Mouse (Mus musculus) right cerebral cortex, postnatal 14 days (tissue): ENCODE measurements around the gene Cfap99.

Source experiments
- DNase-seq: peaks from one replicate; pipeline ENCODE4 v3.0.0; 2022

Gene Cfap99

DNA sequence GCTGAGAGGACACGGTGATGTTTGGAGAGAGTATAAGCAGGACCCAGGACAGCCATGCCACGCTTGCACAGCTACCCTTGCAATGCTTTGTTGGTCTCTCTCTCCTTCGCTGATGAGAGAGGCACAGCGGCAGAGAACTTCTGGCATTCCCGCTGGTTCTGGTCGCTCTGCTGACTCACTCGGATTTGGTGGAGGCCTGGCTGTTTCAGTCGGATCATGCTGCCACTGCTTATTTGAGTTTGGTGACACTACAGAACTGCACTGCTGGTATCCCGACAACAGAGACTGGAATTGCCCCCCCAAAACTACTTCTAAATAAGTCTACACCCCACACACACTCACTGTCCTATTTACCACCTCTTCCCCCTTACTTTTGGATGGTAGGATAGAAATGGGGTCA lies 9.2 kb upstream of the Cfap99 start:
- DNase-seq: no peak

DNA sequence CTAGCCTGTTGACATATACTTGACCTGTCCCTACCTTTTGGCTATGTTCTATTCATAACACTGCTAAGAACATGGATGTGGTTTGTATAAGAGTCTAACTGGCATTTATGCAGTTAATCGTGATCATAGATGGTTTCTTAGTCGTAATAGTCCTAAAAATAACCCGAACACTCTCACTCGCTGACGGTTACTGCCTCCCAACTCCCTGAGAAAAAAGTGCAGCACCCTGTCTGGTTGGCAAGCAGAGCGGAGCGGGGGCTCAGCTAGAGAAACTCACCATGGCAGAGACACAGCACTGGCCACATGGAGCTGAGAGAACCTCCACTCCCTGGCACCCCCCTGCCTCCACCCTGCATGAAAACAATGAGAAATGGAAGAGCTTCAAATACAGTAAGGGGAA lies 7.4 kb upstream of the Cfap99 start:
- no peak for DNase-seq

DNA sequence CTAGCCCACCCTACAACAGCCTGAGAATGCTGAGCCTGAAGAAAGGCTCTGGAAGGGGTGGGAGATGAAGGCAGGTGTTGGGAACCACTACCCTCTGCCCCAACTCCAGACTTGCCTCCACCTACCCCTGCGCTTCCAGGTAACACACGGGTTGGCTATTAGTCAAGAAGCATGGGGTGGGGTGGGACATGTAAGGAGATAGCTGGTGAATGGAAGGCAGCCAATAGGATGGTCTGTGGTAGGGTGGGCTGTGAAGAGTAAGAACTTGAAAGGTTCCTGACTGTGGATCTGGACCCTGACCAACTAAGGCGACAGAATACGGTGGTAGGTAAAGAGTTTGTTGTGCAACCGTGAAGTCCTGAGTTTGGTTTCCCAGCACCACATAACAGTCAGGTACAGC lies 5.0 kb upstream of the Cfap99 start:
- DNase-seq: no peak

DNA sequence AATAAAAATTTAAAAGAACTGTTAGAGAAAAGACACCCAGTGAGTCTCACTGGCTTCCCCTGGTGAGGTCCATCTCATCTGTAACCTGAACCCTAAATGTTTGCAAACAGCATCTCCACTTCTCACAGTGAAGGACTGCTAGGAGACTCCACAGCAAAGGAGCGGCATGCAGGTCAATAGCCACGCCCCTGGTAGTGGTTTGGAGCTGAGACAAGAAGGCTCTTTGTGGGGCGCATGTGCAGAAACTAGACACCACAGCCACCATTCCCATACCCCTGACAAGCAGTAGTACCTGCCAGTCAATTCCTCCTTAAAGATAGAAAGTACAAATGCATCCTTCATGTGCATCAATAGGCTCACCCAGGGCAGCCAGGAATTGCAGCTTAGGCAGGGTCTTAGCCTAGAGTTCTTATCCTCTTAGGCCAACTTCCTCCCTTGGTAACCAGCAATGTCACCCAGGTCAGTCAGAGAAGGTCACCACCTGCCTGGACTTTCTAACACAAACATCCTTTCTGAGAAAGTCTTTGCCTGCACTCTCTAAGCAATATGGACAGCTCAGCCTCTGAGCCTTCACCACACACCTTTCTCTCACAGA lies 4.1 kb upstream of the Cfap99 start:
- no peak for DNase-seq

DNA sequence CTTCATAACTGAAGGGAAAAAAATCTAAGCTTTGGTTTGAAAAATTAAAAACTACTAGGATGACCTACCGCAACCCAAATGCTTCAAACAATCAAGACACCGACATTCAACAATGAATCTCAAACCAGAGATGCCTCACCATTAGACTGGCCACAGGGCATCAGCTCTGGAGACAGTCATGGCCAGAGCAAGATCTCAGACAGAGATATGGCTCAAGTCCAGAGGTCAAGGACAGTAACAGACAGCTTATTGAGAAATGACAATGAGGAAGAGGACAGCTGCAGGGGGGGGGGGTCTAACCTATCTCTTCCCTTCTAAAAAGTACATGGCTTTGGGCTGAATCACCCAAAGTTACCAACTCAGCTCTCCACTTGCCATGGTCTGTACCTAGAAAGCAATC lies 3.1 kb upstream of the Cfap99 start:
- DNase-seq: no peak

DNA sequence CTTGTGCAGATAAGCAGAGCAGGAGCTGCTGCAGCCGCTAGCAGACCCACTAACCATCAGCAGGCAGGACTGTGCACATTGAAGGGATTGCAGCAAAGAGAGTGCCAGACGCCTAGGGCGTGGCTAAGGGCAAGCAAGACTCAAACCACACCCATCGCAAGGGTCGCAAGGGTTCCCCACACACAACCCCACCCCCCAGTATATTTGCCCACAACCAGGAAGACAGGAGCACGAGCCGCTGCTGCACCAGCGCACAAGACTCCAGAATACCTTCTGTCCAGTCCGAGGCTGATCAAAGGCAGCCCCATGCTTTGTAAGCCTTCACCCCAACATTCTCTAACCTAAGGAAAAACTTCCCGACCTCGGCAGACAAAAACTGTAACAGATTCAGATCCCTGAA lies 1.9 kb upstream of the Cfap99 start:
- no peak for DNase-seq

DNA sequence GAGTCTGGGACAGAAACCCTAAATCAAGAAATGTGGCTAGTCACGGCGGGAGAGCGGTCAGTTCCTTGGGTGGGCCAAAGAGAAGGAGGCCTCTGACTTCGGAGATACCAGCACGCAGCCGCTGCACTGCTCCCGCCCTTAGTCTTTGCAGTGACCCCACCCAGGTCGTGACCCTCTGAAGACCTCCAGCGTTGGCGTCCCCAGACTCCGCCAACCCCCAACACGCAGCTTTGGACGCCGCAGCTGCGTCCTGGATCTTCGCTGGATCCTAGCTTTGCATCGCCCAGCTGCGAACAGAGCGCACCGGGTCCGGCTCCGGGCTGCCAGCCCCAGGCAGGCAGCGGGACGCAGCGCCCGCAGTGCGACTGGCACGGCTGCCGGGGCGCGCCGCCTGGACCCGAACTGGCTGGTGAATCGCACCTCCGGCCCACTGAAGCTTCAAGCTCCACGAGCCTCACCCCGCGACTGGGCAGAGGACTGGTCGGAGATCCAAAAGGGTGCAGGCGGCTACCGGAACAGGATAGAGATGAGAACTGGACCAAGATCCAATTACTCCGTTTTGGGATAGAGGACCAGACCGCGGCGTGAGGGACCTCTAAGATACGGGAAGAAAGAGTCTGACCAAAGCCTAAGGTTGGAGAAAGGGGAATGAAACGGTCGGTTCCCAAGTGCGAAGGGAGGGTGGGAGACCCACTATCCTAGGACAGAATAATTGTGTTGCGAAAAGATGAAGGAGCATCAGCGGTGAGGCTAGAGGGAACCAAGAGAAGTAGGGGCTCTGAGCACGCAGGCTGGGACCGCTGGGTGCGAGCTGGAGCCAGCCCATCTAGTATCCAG lies 1.2 kb upstream of the Cfap99 start:
- peak; percentile 31 for DNase-seq

DNA sequence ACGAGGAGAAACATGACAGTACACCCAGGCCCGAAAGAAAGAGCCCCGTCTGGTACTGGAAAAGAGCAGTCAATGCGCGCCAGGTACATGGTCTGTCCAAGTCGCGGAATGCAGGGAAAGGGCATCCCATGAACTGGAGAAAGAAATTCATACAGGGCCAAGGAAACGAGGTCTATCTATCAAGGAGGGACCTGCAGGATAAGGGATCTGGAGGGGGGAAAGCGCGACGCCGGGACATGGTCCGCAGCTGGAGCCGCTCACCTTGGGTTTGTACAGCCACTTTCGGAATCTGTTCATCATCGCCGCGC lies 608 bp upstream of the Cfap99 start:
- DNase-seq: no peak

DNA sequence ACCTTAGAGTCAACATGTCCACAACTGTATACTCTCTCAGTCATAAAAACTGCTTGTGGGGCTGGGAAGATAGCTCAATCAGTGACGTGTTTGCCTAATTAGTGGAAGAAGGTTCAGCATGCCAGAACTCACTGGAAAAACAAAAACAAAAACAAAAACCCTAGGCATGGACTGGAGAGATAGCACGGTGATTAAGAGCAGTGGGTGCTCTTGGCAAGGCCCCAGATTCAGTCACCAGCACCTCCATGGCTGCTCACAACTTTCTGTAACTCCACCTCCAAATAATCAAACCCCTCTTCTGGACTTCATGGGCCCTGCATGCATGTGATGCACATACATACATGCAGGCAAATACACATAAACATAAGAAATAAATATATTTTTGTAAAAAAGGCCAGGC lies 886 bp downstream of the Cfap99 start:
- no peak for DNase-seq

DNA sequence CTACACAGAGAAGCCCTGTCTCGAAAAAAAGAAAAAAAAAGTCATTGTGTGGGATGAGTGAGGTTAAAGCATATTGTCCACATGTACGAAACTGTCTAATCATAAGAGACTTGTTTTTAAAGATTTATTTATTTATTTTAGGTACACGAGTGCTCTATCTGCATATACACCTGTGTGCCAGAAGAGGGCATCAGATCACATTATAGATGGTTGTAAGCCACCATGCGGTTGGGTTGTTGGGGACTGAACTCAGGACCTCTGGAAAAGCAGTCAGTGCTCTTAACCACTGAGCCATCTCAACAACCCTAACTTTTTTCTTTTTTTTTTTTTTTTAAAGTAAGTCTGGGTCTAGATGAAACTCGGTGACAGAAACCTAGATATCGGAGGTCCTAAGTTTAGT lies 5.0 kb downstream of the Cfap99 start:
- DNase-seq: no peak

DNA sequence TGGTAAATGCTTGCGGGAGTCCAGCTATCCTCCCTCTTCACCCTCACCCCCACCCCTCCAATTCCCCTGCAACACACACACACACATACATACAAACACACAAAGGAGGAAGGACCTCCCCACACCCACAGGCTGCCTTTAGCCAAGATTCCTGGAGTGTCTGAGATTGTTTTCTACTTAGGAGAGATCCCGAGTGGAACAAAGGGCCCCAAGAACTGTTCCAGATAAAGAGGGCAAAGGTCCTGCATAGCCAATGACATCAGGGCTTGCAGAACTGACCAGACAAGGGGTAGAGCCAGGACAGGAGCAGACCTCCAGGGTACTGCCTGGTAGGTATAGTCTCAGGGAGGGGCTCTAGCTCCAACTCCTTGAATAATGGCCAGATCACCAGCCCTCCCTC lies 6.3 kb downstream of the Cfap99 start:
- no peak for DNase-seq

DNA sequence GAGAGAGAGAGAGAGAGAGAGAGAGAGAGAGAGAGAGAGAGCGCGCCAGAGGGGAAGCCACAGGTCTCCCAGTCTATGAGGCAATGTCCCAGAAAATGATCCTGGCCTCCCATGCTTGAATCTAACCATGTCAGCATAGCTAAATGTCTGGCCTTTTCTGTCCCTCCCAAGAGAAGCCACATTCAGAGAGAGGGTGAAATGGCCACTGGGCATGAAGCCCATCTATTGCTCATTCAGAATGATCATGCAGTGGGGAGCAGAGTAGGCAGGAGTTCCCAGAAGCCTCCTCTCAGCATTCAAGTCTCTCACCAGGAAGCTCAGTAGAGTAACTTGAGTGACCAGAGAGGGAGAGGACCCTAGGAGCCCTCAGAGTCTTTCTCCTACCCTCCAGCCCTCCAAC lies 6.7 kb downstream of the Cfap99 start:
- DNase-seq: no peak

DNA sequence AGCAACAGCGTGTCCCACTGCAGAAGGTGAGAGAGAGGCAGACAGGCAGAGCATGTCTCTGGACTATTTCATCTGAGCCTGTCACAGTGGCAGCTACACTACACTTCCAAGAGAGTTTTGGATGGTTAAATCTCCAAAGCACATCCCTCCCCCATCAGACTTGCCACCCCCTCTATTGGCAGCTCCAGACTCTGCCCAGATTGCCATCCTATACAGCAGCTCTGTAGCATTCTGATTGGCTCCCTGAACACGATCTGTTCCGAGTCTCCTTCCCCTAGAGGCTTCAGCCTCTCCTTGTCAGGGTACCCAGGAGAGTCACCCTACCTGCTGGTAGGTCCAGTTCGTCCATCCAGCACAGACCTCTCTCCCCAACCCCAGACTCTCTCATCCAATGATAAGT lies 9.7 kb downstream of the Cfap99 start:
- no peak for DNase-seq

DNA sequence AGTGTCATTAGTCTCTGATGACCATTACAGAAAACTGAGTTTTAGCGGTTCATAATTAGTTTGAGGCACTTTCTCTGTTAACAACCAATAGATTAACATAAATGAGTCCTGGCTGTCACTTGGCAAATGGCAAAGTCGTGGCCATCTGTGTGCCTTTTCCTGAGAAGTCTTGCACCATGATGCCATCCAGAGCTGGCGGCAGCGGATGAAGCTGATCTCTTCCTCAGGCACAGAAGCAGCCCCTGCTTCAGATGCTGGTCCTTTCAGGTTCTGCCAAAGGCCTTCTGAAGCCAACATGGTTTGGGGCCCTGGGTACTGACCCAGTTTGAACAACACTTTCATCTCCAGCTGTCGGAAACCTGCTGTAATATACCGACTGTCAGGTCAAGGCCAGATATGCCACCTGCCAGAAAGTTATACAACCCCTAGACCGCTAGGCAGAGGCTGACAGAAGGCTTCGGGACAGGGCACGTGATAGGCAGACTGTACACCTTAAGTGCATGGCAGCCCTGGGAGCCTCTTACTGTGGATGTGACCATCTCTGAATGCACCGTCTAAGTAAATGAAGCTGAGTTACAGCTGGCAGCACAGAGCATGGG lies 10.6 kb downstream of the Cfap99 start:
- no peak for DNase-seq

DNA sequence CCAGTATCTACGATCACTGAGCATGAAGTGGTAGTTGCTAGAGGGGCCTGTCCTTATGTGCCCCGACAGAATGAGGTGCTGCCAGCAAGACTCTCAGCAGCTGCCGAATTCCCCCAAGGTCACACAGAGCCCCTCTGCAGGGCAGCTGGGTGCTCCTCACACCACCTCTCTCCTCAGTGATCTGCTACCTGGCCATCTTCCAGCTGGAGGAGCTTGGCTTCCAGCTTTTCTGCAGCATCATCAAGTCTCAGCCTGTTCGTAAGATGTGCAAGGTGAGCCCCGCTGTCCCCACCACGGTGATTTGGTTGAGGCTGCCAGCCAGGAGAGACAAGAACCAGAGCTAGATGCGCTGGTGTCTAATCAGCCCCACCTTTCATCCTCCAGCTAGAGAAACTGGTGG lies 14.0 kb downstream of the Cfap99 start:
- no peak for DNase-seq

DNA sequence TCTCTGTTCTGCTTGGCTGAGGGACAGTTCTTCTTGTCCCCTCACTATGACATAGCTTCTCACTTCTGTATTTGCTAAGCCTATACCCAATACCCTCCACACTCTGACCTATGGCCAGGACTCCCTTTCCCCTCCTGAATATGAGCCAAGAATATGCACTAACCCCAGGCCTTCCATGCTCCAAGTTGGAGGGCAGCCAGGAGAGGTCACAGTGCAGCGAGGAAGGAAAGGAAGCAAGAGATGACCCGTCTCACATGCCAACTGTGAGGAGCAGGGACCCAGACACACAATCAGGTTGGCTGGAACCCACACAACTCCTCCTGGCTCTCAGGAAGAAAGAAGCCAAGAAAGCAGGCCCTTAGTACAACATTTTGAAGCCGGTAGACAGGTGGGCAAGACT lies 20.6 kb downstream of the Cfap99 start:
- DNase-seq: no peak

DNA sequence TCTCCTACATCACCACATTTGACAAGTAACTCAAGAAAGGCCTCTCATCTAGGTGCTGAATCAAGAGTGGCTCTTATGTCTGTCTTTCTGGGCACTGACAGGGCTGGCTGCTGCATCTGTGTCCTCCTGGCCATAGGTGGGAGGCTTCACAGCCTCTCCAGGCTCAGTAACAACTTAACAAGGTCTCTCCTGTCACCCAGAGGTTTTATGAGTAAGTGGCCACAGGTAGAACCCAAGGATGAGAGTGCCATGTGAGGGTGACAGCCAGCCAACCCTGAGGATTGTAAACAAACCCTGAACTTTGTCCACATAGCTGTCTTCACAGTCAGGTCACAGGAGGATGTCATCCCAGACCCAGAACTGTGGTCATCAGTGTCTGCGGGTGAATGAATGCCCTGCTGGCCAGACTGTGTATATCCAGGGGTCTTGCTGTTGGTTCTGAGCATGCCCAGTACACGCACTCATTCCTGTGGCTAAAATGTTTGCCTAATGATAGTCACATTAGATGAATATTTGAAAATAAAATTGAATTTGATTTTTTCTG lies 31.2 kb downstream of the Cfap99 start:
- no peak for DNase-seq

DNA sequence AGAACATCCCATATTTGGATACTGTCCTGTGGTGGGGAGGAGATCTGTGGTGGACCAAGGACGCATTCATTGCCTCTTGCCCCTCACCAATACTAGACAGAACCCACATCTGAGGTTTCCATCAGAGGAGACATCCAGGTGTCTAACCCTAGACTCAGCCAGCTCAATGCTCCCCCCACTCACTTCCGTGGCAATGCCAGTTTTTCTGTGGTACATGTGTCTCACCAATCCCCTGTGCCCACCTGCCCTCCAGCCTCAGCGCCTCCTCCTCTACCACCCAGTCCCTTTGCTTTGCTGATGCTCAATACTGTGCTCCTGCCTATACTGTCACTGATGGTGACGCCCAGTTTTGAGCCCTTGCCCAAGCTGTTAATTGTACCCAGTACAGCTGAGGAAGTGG lies 32.8 kb downstream of the Cfap99 start:
- DNase-seq: no peak

DNA sequence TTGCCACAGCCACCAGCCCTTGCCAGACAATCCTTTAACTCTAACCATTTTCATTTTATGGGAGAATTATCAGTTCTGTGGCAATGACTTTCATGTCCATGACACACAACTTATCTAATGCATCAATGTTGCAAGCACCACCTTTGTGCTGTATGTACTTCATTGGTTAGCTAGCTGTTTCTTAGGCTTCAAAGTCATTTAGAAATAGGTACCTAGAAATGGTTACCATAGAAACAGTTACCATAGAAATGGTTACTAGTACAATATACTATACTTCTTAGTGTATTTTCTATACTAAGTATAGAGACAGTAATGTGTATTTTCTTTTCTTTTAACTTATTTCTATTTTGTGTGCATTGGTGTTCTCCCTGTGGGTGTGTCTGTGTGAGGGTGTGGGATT lies 36.9 kb downstream of the Cfap99 start:
- no peak for DNase-seq

DNA sequence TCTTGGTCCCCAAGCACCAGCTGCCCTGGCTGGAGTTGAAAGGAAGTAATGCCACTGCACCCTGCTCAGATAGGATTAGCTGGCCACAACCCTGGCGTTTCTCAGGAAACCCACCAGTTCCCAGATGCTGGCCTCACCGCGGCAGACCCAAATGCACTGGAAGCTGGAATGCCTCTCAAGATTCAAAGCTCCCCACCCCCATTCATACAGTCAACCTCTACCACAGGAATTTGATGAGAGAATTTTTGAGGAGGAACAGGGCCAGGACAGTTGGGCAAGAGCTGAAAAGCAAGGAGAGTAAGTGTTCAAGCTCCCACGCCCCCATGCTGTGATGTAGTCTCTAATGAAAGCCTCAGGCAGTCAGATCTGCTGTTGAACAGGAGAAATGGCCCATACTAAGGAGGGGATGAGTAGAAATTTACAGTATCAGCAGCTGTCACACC lies 37.9 kb downstream of the Cfap99 start:
- DNase-seq: no peak

DNA sequence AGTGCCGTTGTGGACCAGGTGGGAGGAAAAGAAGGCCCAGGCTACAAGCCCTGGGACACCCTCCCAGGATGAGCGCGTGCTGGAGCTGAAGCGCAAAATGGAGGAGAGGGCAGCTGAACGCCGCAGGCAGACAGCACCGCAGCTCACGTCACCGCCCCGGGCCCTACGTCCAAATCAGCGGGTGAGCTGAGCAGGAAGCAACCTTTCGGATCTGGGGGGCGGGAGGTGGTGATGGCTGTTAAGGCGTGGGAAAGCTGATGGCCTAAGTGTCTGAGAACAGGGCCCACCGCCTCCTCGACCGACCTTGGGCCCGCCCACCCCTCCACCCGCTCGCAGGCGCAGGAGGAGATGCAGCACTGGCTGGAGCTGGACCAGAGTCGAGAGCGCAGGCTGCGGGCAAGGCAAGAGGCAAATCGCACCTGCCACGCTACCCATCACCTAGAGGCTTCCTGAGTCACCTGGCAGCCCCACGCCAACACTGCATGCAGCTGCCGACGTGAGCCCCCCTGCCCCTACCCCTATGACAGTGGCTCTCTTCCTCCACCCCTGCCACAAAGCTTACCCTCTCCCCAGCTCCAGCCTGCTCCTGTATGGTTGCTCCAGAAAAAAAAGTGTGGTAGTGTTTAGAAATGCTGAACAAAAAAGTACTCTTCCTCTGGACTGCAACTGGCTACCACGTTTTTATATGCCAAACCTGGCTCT lies 38.6 kb downstream of the Cfap99 start:
- DNase-seq: peak; percentile 30

DNA sequence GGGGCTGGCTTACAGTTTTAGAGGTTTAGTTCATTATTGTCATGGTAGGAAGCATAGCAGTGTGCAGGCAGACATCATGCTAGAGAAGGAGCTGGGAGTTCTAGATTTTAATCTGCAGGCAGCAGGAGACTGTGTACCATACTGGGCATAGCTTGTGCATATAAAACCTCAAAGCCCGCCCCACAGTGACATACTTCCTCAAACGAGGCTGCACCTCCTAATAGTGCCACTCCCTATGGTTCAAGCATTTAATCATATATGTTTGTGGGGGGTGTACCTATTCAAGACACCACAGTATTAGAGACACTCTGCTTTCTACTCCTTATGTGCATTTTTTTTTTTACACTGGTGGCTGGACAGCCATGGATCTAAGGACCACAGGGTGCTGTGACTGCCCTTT lies 41.7 kb downstream of the Cfap99 start:
- no peak for DNase-seq

DNA sequence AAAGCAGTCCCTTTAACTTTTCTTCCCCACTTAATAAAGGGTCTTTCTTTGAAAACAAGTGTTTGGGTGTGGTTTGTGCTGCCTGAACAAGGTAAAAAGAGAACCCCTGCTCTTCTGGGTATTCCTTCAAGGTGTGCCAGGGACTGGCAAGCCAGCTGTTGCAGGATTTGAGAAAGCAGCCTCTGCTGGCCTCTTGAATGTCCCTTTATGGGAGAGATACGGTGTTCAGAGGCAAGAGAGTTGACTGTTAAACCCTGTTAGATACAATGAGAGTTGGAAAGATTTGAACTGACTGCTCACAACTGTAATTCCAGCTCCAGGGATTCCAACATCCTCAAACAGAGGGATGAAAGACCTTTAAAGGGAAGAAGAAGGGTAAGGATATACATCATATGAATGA lies 45.7 kb downstream of the Cfap99 start:
- DNase-seq: no peak
